Mouse (Mus musculus): ENCODE measurements around the gene Slc25a11. TPM values are rescaled to one million over a fixed set of nuclear protein-coding genes. Genes with fewer than 3 reads are reported as not detected.
A peak's percentile ranks its signal among the peaks of the same experiment; 100 is the strongest.

Gene Slc25a11
- total RNA-seq, 2 experiments from 2014 or later = 113 to 125 TPM

DNA sequence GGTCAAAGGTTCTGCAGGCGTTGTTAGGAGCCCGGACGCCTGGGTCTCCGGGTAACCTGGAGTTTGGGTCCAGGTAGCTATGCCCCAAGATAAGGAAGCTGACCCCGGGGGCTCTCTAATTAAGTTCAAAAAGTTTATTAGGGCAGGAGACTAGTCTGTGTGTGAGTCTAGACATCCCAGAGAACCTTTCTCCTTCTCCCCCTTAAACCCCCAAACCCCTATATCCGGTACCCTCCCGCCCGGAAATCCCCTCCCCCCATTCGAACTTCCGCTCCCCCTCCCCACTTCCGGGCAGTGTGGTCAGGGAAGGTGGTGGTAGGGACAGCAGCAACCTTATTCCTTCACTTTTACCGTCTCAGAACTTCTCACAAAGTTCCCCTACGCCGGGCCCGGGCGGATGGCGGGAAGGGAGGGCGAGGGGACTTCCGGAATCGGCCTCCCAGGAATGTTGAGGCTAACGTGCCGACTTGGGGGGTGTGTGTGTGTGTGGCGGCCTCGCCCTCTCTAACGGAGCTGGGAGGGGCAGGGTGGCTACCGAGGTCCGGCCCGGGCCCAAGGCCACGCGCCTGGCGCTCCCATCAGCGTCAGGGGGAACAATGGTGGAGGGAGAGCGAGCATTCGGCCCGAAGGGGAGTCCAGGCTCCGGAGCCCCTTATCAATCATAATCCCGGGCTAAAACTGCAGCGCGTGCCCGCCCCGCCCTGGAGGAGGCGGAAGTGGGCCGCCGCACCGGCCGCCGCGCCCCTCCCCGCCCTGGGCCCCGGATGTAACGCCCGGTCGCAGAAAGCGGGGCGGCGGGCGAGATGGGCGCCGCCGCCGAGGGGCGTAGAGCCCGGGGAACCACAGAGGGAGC is 6.3 kb upstream of the Slc25a11 start:
- intact Hi-C loops (cut with DNase I) = loop anchor here (2.0 kb wide), 1 partner anchor 15 kb away; the partner anchor contains the start of gene Spag7
- peak; percentile 55 to 56 for DNase-seq (ENCODE audit: low spot score in 2 of 2)

DNA sequence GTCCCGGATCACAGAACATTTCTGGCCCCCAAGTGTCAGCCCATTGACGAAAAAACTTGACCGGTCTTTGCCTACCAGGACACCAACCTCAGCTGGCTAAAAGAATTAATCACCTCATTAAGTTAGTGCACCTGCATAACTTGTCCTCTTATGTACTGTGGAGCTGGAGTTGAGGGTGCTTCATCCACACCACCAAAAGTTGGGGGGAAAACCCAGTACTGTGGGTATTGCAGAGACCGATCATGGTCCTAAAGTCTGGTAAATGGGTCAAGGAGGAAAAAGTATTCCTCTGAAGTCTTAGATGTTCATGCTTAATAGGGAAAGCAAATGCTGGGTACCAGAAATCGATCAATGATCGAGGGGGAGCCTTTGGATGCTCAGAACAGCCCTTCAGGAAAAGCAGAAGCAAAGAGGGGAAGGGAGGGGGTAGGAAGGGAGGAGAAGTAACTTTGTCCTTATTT is 5.6 kb upstream of the Slc25a11 start:
- intact Hi-C loops (cut with DNase I) = no loop called here
- no peak for DNase-seq (ENCODE audit: low spot score in 2 of 2)

GRCm38 (mm10) chr11:70652029-70652883 is 5.0 kb upstream of the Slc25a11 start:
- intact Hi-C loops (cut with DNase I) = no loop called here
- no peak for DNase-seq (ENCODE audit: low spot score in 2 of 2)

- intact Hi-C loops (cut with DNase I) = no loop called here
These were observed 4.1 kb upstream of the Slc25a11 start for GRCm38 (mm10) chr11:70651391-70651790.

GRCm38 (mm10) chr11:70650322-70651175 is 3.3 kb upstream of the Slc25a11 start:
- DNase-seq (ENCODE audit: low spot score in 2 of 2) = no peak
- intact Hi-C loops (cut with DNase I) = no loop called here

More at GRCm38 (mm10) chr11:70651391-70651790, 4.1 kb upstream of the Slc25a11 start:
- DNase-seq (ENCODE audit: low spot score in 2 of 2) = no peak

DNA sequence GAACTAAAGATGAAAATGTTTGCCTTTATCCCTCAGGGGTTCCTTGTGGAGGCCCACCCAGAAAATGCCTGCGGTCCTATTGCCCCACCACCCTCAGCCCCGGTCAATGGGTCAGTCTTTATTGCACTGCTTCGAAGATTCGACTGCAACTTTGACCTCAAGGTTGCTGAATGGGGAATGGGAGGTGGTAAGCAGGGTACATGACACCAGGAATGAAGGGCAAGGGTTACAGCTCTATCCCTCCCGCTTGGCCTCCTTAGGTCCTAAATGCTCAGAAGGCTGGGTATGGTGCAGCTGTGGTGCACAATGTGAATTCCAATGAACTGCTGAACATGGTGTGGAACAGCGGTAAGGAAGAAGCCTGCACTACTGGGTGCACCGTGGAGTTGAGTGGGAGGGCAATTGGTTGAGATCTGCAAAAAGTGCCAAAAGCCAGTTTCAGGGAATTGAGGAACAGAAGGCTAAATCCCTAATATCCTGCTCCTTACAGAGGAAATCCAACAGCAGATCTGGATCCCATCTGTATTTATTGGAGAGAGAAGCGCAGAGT is 2.0 kb upstream of the Slc25a11 start:
- intact Hi-C loops (cut with DNase I) = no loop called here
- no peak for DNase-seq (ENCODE audit: low spot score in 2 of 2)

- no peak for DNase-seq (ENCODE audit: low spot score in 2 of 2)
- intact Hi-C loops (cut with DNase I) = no loop called here
These were observed 1.2 kb upstream of the Slc25a11 start for GRCm38 (mm10) chr11:70648512-70648911.

- DNase-seq (ENCODE audit: low spot score in 2 of 2) = peak in 1 of 2 experiments; percentile 42
- intact Hi-C loops (cut with DNase I) = no loop called here
These were observed 589 bp upstream of the Slc25a11 start for GRCm38 (mm10) chr11:70647716-70648420.

DNA sequence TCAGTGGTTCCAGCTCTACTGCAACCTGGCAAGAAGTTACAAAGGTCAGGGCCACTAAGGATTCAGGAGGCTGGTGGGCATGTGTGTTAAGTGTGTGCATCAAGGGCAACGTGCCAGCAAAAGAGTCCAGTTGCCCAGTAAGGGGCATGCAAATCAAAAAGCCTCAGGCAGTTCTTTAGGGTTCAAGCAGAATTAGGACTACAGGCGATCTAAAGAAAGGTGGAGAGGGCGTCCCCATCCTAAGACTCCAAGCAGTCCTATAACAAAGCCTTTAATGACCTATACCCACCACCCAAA is 1.1 kb downstream of the Slc25a11 start:
- no peak for DNase-seq (ENCODE audit: low spot score in 2 of 2)
- intact Hi-C loops (cut with DNase I) = no loop called here

DNA sequence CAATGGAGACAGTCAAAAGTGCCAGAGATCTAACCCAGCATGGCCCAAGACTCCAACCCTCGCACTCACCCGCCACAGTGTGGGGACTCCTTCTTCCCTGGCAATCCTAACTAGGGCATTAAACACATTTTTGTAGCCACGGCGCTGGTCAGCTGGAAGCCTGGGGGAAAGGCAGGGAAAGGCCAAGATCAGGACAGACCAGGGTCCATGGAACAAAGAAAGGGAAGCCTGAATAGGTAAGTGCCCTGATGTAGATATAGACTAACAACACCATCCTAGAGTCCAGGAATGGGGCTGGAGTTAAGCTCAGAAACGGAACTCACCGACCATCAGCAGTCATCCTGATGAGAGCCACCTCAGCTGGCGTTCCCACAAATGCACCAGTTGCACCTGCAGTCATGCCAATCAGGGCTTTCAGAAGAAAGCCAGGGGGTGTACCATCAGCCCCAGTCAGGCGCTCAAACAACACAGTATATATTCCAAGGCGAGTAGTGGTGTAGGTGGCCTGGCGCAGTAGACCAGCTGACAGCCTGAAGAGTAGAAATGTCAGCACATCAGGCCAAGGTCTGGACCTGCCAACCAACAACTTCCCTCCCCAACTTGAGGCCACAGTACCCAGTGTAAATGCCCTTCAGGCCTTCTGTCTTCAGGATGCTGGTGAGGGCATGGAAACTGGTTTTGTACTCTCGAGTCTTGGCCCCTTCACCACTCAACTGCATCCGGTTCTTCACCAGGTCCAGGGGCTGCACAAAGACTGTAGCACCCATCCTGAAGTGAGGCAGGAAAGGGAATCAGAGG is 1.6 kb downstream of the Slc25a11 start:
- no peak for DNase-seq (ENCODE audit: low spot score in 2 of 2)

DNA sequence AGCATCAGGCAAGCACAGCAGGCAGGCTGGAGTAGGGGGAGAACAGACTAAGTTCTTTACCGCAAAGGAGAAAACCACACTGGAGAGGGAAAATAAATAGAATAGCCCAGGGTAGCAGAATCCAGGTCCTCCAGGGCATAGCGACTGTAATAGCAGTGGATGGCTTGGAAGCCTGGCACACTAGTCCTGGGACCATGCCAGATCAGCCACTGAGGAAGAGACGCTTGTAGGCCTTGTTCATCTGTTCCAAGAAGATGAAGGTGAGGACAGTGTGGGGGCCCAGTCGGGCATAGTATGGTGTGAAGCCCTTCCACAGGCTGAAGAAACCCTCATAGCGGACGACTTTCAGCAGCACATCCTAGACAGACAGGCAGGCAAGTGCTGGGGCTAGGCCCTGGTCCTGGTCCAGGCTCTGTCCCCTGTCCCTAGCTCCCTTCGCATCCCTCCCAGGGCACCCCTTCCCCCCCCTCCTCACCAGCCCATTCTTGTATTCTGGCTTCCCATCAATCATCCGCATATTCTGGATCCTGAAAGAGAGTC is 2.6 kb downstream of the Slc25a11 start:
- intact Hi-C loops (cut with DNase I) = no loop called here
- no peak for DNase-seq (ENCODE audit: low spot score in 2 of 2)

More for the DNA sequence above, 1.6 kb downstream of the Slc25a11 start:
- intact Hi-C loops (cut with DNase I) = no loop called here

- DNase-seq (ENCODE audit: low spot score in 2 of 2) = no peak
- intact Hi-C loops (cut with DNase I) = no loop called here
These were observed 4.2 kb downstream of the Slc25a11 start for GRCm38 (mm10) chr11:70643051-70643450.

DNA sequence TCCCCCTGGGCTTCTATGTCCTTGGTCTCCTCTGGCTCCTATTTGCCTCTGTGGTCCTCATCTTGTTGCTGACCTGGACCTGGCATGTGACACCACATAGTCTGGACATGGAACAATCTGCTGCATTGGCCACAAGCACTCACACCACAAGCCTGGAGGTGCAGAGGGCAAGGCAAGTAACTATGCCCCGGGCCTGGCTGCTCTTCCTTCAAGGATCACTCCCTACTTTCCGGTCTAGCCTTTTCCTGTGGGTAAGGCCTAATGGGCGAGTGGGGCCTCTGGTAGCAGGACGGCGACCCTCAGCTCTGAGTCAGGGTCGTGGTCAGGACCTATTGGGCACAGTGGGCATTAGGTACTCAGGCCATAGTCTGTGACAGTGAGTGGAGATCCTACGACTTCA is 6.0 kb downstream of the Slc25a11 start:
- no peak for DNase-seq (ENCODE audit: low spot score in 2 of 2)

GRCm38 (mm10) chr11:70639976-70640375 is 7.3 kb downstream of the Slc25a11 start:
- intact Hi-C loops (cut with DNase I) = no loop called here
- no peak for DNase-seq (ENCODE audit: low spot score in 2 of 2)

More for the DNA sequence above, 6.0 kb downstream of the Slc25a11 start:
- intact Hi-C loops (cut with DNase I) = no loop called here

GRCm38 (mm10) chr11:70638714-70639278 is 8.5 kb downstream of the Slc25a11 start, which contains the start of gene Gp1ba:
Gene Gp1ba (plus strand): TSS chr11:70639122.
- DNase-seq (ENCODE audit: low spot score in 2 of 2) = no peak
- intact Hi-C loops (cut with DNase I) = no loop called here

DNA sequence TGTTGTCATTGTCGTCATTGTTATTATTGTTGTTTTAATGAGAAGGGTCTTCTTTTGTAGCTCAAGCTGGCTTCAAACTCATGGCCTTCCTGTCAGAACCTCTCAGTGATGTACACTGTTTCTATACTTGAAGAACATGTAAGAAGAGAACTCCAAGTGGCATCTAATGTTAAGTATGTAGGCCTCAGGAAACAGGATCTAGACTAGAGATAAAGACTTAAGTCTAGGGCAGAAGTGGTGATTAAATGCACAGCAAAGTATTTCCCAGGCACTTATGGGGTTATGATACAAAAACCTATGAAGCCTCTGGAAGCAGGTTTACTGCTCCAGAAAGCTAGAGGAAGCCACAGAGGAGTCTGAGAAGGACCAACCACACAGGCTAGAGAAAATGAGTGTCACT is 9.0 kb downstream of the Slc25a11 start:
- intact Hi-C loops (cut with DNase I) = no loop called here
- DNase-seq (ENCODE audit: low spot score in 2 of 2) = no peak

DNA sequence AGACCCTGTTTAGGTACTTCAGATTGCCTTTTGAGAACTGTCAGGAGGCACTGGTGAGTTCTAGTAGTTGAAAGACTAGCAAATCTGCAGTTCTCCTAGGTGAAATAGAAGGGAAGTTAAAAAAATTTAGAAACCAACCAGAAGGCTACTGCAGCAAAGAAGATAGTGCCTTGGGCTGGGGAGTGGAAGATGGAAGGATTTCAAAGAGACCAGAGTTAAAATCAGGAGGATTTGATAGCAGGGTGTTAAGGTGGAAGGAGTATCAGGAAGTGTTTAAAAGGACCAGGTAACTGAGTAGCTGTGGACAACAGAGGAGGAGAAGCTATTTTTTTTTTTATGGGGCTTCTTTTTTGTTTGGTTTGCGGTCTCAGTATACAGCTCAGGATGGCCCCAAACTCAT is 9.5 kb downstream of the Slc25a11 start:
- intact Hi-C loops (cut with DNase I) = no loop called here
- no peak for DNase-seq (ENCODE audit: low spot score in 2 of 2)
